Mouse (Mus musculus): Measurements from ENCODE around the gene Borcs8. TPM values are rescaled to one million over a fixed set of nuclear protein-coding genes. Genes with fewer than 3 reads are reported as not detected.

Gene Borcs8
- total RNA-seq, 4 experiments from 2014 or later, result 9.8 to 14.9 (median 14.1) TPM

DNA sequence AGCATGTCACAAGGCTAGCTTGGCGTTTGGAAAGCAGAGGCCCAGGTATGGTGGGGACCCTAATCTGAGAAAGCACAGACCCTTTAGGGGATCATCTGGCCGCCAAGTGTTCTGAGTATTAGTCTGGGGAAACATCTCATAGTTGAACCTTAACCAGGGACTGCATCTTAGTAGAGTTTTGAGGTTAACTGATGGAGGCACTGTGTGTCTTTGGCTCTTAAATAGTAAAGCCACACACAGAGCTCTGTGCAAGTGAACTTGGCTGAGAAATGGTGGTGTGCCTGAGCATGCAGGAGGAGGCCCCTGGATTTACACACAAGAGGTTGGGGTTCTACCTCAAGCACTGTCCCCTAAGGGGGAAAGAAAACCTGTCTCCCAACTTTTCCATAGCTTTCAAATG lies 38.9 kb downstream of the Borcs8 start:
- DNase-seq (ENCODE audit: low spot score in 2 of 2), result no peak

DNA sequence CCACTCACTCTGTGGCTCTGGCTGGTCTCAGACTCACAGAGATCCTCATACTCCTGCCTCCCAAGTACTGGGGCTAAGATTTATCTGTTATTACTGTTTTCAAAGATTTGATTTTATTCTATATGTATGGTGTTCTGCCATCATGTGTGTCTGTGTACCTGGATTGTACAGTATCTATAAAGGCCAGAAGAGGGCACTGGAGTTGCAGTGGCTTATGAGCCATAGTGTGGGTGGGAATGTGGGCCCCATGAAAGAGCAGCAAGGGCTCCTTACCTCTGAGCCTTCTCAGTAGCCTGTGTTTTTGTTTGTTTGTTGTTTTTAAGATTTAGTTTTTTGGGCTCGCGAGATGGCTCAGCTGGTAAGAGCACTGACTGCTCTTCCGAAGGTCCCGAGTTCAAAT lies 39.8 kb downstream of the Borcs8 start:
- no peak for DNase-seq (ENCODE audit: low spot score in 2 of 2)

- no peak for DNase-seq (ENCODE audit: low spot score in 2 of 2)
Observed at GRCm38 (mm10) chr8:70181212-70181902, 42.1 kb downstream of the Borcs8 start.

DNA sequence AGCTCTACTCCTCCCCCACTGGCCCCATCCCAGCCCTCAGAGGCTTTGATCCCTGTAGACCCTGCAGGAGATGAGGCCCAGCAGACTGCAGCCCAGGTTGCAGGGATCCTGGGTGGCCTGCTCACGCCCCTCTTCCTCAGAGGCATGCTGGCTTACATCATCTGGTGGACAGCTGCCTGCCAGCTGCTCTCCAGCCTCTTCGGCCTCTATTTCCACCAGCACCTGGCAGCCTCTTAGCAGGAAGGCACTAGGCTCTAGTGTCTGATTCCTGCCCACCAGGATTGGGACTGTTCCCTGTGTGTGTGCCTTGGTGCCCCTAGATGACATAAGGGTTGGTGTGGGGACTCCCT lies 42.6 kb downstream of the Borcs8 start:
- DNase-seq (ENCODE audit: low spot score in 2 of 2), result no peak

DNA sequence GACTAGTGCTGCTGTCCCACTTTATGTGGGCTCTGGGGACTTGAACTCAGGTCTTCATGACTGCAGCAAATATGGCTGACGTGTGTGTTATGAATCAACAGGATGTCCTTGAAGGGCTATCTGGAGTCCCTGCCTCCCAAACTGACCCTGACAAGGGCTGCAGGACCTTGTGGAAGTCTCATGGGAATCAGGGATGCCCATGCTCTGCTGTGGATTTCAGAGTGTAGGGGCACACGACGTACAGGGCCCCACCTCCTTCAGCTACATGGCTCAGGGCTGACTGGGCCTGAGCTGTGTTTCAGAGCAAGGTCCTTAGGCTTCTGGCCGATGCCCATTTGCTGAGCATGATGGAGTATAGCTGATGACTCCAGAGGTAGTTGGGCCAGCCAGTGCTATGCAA lies 43.9 kb downstream of the Borcs8 start:
- no peak for DNase-seq (ENCODE audit: low spot score in 2 of 2)

- DNase-seq (ENCODE audit: low spot score in 2 of 2), result no peak
Observed at GRCm38 (mm10) chr8:70188707-70189106, 49.4 kb downstream of the Borcs8 start.

GRCm38 (mm10) chr8:70193238-70193637 lies 53.9 kb downstream of the Borcs8 start:
- no peak for DNase-seq (ENCODE audit: low spot score in 2 of 2)

GRCm38 (mm10) chr8:70194191-70194590 lies 54.9 kb downstream of the Borcs8 start:
- DNase-seq (ENCODE audit: low spot score in 2 of 2), result no peak

- DNase-seq (ENCODE audit: low spot score in 2 of 2), result no peak
Observed at GRCm38 (mm10) chr8:70195762-70196161, 56.5 kb downstream of the Borcs8 start.

Small RNA genes lying within 50 kb of the gene (microRNA-seq; reads per million reads assigned to microRNA genes)
- gene Mir7066, result not detected

Other genes starting within 250 kb of the Borcs8 start
- not detected for gene Tssk6, start 237.3 kb upstream of the Borcs8 start, total RNA-seq (2022)
- gene Ndufa13, start 236.9 kb upstream of the Borcs8 start, total RNA-seq (2022), result 100 to 1,000 TPM; 248 to 328 (median 285) TPM
- 10 to 100 TPM in 3 of 4 experiments, 1 to 10 TPM in 1; 8.2 to 10.8 (median 10.5) TPM for gene Yjefn3, start 236.8 kb upstream of the Borcs8 start, total RNA-seq (2022)
- 10 to 100 TPM; 20.5 to 26.4 (median 25.2) TPM for gene Gatad2a, start 143.1 kb upstream of the Borcs8 start, total RNA-seq (2022)
- 10 to 100 TPM; 23.1 to 26.1 (median 24.6) TPM for gene Mau2, start 96.8 kb upstream of the Borcs8 start, total RNA-seq (2022)
- gene Sugp1, start 96.7 kb upstream of the Borcs8 start, total RNA-seq (2022), result 10 to 100 TPM; 16.7 to 20.4 (median 18.1) TPM
- gene Tm6sf2, start 66.6 kb upstream of the Borcs8 start, total RNA-seq (2022), result under 1 TPM; 0.17 to 0.48 (median 0.35) TPM
- gene Hapln4, start 56.0 kb upstream of the Borcs8 start, total RNA-seq (2022), result under 1 TPM in 1 of 4 experiments, not detected in 3; 0.08 TPM
- gene Ncan, start 18.6 kb upstream of the Borcs8 start, total RNA-seq (2022), result under 1 TPM in 3 of 4 experiments, not detected in 1; 0.05 to 0.11 (median 0.08) TPM
- gene Nr2c2ap, start 8.2 kb upstream of the Borcs8 start, total RNA-seq (2022), result 1 to 10 TPM; 4.1 to 6.5 (median 4.6) TPM
- gene Rfxank, start 345 bp upstream of the Borcs8 start, total RNA-seq (2022), result 10 to 100 TPM in 1 of 4 experiments, 1 to 10 TPM in 3; 8.5 to 10.6 (median 9.1) TPM
- under 1 TPM in 3 of 4 experiments, not detected in 1; 0.32 to 0.36 (median 0.34) TPM for gene Mef2b, start 212 bp downstream of the Borcs8 start, total RNA-seq (2022)
- gene Tmem161a, start 32.9 kb downstream of the Borcs8 start, total RNA-seq (2022), result 10 to 100 TPM; 77.0 to 87.6 (median 85.9) TPM
- 10 to 100 TPM; 27.4 to 34.4 (median 31.1) TPM for gene Slc25a42, start 72.8 kb downstream of the Borcs8 start, total RNA-seq (2022)
- 10 to 100 TPM; 41.1 to 50.5 (median 42.9) TPM for gene Sugp2, start 94.7 kb downstream of the Borcs8 start, total RNA-seq (2022)
- gene Armc6, start 95.0 kb downstream of the Borcs8 start, total RNA-seq (2022), result 1 to 10 TPM; 5.5 to 8.7 (median 7.6) TPM
- 1 to 10 TPM; 3.1 to 4.4 (median 3.2) TPM for gene Homer3, start 143.3 kb downstream of the Borcs8 start, total RNA-seq (2022)
- 10 to 100 TPM; 25.8 to 35.3 (median 33.9) TPM for gene Ddx49, start 163.0 kb downstream of the Borcs8 start, total RNA-seq (2022)
- gene Cope, start 163.0 kb downstream of the Borcs8 start, total RNA-seq (2022), result 100 to 1,000 TPM; 112 to 126 (median 121) TPM
- 10 to 100 TPM; 16.5 to 25.1 (median 20.2) TPM for gene Cers1, start 176.3 kb downstream of the Borcs8 start, total RNA-seq (2022)
- gene Gdf1, start 190.3 kb downstream of the Borcs8 start, total RNA-seq (2022), result 1 to 10 TPM in 1 of 4 experiments, under 1 TPM in 1, not detected in 2; 0.75 to 2.7 TPM
- 10 to 100 TPM; 29.7 to 32.7 (median 30.8) TPM for gene Upf1, start 213.8 kb downstream of the Borcs8 start, total RNA-seq (2022)
- gene Comp, start 234.1 kb downstream of the Borcs8 start, total RNA-seq (2022), result 10 to 100 TPM in 2 of 4 experiments, 1 to 10 TPM in 2; 2.7 to 16.7 (median 8.4) TPM

Data from gastrocnemius, adult 8-10 months (tissue).